Mouse (Mus musculus): ENCODE results near the gene Cpeb3.

- TF ChIP-seq CTCF (IDR thresholded peaks at IDR 0.05; ENCODE audit: low read depth) (no peak), EP300 (optimal IDR thresholded peaks at IDR 0.05) (no peak)
Measured at GRCm38 (mm10) chr19:37147145-37147544, 61.3 kb downstream of the Cpeb3 start.
